Mouse (Mus musculus): ENCODE data around the gene Tmem59l.

Gene Tmem59l

DNA sequence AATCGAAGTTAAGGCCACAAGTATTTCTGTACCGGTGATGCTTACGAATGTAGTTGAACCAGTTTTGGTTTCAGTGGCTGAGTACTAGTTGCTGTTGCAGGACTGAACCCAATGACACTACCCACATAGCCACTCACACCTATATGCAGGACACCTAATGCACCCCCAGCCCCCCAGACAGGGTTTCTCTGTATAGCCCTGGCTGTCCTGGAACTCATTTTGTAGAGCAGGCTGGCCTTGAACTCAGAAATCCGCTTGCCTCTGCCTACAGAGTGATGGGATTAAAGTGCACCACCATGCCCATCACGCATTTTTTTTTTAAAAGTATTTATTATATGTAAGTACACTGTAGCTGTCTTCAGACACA, 19.9 kb upstream of the Tmem59l start:
- DNase-seq (ENCODE audit: low spot score) = no peak

DNA sequence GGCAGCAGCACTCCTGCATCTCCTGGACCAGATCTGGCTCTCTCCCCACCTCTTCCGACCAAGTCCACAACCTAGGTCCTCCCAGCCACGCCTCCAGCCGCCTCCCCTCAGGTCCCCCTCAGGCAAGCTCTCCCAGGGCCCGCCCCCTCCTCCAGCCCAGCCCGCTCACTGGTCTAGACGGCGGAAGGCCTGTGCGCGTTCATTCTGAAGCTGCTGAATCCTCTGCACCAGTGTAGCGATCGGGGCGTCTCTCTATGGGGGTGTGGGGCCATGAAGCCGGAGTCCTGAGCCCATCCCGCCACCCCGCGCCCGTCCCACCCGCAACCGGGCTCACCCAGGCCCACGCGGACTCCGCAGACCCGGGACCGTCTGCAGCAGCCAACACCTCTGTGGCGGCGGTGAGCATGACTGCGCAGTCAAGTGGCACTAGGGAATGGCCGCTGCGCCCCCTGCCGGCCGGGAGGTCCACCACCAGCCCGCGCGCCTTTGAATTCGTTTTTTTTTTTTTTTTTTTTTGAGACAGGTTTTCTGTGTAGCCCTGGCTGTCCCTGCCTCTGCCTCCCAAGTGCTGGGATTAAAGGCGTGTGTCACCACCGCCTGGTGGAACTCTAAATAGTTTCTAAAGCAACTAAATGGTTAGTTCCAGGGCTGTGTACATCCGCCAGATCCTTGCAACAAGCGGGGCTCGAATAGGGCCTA, 19.3 kb upstream of the Tmem59l start, which contains the start of gene Rex1bd:
Gene Rex1bd, minus strand, starts transcription at position 425 of the 699 bp plus-strand sequence.
- peak; percentile 95 for DNase-seq (ENCODE audit: low spot score)

DNA sequence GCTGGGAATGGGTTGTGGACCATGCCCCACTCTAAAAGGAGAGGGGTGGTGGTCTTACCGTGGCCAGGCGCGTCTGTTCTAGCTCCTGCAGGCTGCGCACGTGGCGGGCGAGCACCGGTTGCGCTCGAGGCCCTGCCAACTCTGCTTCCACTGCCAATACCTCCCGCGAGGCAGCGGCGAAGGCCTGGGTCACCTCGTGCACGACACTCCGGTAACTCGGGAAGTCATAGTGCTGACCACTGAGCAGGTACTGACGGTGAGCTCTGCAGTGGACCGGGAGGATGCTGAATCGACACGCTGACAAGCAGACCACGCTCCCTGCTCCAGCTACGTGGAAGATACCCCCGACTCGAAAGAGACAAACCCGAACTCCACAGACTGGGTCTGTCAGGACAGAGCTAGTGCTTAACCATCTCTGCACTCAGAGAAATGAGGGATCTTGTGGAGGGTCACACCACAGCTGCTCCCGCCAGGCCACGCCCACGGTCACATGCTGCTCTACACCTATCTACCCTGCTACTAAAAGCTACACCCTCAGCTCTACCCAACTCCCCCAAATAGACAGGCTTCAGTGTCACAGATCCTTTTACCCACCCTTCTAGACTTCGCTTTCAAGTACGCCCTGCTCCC, 18.7 kb upstream of the Tmem59l start:
- DNase-seq (ENCODE audit: low spot score) = no peak

DNA sequence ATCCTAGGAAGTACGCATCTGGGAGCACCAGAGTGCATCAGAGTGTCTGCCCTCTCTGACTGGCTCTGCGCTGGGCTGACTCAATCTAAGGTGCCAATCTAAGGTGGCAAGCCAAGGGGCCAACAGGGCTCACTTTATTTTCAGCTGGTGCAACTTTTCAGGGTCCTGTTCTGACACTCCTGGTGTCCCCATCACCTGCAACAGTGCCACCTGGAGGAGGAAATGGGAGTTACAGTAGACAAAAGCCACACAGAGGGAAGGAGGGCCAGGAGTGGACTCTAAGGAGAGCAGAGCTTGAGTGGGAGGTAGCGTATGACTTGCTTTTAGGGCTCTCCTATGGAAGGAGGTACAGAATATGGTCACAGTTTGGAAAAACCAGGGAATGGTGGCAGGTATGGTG, 17.7 kb upstream of the Tmem59l start:
- DNase-seq (ENCODE audit: low spot score) = peak; percentile 62

DNA sequence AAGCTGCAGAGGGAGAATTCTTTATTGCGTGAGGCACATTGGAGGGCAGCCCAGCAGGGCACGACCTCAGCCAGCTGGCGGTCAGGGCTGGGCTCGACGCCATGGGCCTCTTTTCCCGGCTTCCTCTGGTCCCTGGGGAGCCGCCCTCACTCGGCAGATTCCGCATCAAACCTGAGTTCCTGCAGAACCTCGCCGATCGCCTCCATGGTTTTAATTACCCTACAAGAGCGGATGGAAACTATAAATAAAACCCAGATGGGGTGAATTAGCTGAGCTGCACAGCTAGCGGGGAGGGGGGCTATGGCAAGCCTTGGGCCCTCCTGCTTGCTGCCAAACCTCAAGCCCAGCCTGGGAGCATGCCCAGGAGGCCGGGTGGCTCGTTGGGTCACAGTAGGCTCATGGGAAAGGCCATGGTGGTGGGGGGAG, 17.1 kb upstream of the Tmem59l start:
- no peak for DNase-seq (ENCODE audit: low spot score)

DNA sequence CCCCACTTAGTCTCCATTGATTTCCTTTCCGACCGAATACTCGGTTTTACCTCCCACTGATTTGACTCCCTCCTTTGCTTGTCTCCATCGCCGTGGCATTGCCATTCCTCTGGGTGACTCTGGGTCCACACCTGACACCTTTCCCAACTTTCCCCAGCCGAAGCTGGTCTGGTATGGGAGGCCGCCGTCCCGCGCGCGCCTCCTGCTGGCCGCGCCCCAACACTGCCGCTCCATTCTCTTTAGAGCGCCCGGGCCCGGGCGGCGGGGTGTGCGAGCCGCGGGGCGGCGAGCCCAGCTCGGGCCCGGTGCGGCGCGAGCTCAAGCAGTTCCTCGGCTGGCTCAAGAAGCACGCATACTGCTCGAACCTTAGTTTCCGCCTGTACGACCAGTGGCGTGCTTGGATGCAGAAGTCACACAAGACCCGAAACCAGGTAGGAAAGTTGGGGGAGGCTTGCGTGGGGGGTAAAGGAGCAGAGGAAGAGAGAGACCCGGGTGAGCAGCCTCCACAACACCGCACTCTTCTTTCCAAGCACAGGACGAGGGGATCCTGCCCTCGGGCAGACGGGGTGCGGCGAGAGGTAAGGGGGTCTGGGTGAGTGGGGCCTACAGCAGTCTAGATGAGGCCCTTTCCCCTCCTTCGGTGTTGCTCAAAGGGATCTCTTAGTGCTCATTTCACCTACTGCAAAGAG, 16.0 kb upstream of the Tmem59l start:
- DNase-seq (ENCODE audit: low spot score) = peak; percentile 73

DNA sequence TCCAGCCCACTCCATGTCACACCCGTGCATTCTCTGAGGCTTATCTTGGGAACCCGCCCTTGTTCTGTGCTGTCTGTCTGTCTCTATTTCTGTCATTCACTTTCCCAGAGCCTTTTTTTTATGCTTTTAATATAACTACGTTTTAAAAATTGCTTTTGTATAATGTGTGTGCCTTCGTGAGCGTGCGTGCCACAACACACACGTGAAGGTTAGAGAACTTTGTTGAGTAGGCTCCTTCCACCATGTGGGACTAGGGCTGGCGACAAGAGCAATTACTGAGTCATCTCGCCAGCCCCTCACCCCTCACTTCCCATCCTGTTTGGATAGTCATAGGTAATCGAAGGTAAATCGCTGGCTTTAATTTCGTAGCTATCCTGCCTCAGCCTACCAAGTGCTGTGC, 15.4 kb upstream of the Tmem59l start:
- DNase-seq (ENCODE audit: low spot score) = no peak

DNA sequence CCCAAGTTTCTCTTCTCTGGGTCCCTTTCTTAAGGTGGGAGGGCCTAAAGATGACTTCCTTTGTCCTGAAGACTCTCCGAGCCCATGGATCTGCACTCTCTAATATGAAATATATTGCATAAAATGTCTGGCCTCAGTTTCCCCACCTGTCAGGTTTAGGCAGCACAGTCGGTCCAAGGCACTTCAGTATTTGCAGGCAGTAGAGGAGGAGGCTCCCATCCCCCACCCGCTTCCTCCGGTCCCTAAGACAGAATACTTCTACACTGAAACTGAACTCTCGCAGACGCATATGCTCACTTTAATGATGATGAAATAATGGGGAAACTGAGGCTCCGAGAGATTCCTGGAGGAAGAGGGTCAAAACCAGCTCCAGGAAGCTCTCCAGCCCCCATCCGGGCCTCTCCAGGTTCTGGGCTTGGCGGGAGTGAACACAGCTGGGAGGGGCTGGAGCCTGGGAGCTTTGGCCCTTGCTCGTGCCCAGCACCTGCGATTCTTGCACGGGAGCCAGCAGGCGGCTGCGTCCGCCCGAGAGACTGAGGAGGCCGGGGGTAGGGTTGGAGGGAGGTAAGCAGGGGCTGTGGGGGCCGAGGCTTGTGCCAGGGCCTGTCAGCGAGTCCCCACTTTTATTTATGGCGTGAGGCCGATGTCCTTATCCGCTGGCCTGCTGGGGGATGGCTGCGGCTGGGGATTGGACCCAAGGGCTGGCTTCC, 14.8 kb upstream of the Tmem59l start:
- peak; percentile 70 for DNase-seq (ENCODE audit: low spot score)

DNA sequence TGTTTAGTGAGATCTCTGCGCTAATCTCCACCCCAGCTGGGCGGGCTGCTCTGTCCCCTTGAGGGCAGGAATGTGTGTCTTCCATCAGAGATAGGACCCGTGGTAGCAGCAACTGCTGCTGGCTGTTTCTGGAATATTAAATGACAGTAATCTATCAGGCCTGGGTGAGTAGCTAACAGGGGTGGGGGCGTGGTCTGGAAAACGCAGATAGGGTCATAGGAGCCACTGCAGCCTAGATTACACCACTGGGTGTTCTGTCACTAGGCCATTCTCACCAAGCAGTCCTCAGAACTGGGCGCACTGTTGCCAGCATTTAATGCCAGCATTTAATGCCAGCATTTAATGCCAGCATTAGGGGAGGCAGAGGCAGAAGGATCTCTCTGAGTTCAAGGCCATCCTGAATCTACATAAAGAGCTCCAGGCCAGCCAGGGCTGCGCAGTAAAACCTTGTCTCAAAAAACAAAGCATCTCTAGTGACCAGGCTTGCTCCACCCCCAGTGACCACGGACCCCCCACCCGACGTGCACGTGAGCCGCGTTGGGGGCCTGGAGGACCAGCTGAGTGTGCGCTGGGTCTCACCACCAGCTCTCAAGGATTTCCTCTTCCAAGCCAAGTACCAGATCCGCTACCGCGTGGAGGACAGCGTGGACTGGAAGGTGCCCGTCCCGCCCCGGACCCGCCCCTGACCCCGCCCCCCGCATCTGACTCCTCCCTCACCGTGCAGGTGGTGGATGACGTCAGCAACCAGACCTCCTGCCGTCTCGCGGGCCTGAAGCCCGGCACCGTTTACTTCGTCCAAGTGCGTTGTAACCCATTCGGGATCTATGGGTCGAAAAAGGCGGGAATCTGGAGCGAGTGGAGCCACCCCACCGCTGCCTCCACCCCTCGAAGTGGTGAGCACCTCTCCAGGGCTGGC, 13.5 kb upstream of the Tmem59l start:
- peak; percentile 77 for DNase-seq (ENCODE audit: low spot score)

DNA sequence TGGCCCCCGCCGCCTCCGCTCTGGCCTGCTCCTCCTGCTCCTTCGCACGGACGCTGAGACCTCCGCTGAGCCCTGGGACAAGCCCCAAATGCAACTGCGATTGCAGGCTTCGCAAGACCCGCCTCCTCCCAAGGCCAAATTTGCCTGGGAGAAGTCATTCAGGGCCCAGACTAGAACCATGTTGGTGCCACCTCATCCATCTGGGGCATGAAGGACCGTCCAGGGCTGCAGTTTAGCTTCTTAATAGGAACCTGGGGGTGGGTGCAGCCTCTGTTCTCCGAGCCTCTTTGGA, 8.6 kb upstream of the Tmem59l start:
- no peak for DNase-seq (ENCODE audit: low spot score)

DNA sequence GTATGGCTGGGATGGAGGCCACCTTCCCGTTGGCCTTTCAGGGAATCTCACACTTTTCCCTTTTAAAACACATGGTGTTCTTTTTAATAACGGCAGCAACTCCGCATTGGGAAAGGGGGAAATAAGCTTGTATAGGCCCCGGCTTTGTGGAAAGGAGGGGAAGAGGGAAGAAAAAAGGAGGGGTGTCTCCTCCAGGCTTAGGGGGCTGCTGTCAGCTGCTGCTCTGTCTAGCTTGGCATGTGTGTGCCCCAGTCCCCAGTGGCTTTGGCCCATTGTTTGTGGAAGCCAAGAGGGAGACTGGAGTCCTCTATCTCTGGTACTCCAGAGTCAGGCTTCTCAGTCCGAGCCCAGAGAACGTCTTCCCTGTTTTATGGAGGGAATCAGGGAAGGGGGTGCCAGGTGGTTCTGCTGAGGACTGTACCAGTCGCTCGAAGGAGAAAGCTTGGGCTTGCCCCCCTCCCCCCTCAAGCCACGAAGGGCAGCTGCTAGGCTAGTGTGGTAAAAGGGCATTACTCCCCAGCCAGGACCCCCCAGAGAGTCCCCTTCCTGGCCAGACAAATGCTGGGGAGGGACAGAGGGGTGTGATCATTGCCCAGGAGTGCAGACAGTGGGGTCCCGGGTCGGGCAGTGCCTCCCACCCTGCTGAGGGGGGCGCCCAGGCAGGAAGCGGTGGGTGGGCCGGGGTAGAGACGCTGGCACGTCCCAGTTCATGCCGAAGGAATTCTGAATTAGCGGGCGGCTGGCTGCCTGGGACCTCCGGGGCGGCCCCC, 8.0 kb upstream of the Tmem59l start:
- DNase-seq (ENCODE audit: low spot score) = no peak

DNA sequence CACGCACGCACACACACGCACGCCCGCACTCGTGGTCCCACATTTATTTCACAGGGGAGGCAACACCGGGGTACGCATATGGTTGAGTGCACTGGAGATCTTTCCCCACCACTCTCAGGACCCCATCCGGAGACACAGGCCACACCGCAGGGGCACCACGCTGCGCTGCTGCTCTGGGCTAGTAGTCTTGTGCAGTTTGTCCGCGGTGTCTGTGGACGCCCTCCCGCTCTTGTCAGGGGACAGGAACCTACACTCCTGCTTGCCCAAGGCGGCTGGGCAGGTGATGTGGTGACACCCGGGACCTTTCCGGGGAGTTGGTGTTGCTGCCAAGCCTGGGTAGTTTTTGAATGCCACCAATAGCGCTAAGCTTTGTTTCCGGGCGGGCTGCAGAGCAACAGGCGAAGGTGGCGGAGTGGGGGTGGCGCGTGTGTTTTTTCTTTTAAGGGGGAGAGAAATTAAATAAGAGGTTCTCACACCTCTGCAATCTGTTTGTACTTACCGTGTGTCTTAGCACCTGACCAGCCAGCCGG, 7.3 kb upstream of the Tmem59l start:
- no peak for DNase-seq (ENCODE audit: low spot score)

DNA sequence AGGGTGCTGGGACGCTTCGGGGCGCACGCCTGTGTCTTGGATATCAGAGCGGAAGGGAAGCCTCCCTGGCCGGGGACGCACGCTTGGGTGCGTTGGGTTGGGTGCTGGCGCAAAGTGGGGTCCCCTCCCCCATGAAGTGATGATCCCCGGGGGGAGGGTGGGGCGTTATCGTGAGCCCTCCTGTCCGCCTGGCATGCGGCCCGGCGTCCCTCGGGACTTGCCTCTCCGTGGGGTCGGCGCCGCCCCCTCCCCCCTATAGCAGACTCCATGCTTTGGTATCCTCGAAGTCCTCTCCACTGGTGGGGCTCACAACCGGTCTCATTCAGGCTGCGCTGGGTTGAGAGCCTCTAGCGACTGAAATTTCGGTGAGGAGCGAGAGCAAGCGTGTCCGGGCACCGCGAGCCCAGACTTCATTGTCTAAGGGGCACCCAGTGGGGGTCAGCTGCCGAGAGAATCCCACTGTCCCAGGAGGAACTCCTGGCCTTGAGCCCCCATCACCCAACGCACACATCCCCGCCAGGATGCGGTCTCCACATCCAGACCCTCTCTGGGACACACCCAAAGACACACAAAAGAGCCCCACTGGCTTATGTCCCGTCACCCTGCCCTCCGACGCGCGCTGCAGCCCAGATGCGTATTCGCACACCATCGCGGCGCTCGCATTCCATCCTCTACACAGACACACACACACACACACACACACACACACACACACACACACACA, 6.7 kb upstream of the Tmem59l start:
- no peak for DNase-seq (ENCODE audit: low spot score)

DNA sequence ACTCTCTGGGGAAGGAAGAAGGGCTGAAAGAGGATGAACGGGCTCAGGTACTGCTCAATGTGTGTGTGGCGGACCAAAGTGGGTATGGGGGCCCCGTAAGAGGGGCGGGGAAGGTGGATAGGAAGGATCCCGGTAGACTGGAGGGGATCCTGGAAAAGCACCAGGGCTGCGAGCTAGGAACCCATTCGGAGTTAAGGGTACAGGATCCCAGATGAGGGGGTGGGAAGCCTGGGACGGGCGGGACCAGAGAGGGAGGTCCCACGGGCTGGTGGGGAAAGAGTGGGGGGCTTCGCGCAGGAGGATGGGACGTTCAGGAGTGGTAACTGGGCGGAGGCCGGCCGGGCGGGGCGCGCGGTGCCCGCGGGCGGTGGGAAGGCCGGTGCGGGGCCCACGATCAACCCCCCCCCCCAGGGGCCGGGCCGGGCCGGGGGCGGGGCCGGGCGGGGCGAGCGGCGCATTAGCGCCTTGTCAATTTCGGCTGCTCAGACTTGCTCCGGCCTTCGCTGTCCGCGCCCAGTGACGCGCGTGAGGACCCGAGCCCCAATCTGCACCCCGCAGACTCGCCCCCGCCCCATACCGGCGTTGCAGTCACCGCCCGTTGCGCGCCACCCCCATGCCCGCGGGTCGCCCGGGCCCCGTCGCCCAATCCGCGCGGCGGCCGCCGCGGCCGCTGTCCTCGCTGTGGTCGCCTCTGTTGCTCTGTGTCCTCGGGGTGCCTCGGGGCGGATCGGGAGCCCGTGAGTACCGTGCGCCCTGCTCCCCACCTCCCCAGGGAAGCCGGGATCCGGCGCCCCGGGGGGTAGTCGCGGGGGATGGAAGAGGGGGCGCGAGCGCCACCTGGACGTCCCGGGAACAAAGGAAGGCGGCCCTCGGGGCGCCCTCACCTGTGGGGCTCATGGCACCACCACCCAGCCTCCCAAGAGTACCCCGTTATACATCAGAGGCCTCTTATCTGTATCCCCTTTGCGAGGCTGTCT, 5.8 kb upstream of the Tmem59l start, which contains the start of gene Crlf1:
Gene Crlf1, plus strand, starts transcription at position 495 of the 977 bp plus-strand sequence.
- DNase-seq (ENCODE audit: low spot score) = no peak

DNA sequence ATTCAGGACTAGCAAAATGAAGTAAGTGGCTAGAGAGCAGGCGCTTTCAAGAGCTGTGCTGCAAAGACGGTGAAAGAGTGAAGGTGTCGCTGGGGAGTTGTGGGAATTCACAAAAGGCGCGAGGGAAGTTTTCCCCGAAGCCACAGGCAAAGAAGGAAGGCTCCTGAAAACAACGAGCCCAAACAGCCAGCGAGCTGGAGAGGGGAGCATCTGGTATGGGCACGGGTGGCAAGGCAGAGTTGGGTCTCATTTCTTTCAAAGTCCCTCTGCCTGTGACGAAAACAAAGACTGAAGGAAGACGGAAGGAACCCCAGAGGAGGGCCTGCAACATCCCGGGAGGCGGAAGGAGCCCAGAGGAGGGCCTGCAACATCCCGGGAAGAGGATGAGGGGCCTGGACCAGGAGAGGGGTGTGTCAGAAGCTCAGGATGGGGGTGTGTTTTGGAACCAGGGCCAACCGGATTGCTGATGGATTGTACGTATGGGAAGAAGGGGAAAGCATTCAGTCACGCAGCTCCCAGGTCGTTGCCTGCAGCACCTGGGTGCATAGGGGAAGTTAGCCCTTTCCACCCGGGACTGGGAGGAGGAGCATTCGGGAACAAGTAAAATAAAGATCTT, 3.8 kb upstream of the Tmem59l start:
- DNase-seq (ENCODE audit: low spot score) = no peak

DNA sequence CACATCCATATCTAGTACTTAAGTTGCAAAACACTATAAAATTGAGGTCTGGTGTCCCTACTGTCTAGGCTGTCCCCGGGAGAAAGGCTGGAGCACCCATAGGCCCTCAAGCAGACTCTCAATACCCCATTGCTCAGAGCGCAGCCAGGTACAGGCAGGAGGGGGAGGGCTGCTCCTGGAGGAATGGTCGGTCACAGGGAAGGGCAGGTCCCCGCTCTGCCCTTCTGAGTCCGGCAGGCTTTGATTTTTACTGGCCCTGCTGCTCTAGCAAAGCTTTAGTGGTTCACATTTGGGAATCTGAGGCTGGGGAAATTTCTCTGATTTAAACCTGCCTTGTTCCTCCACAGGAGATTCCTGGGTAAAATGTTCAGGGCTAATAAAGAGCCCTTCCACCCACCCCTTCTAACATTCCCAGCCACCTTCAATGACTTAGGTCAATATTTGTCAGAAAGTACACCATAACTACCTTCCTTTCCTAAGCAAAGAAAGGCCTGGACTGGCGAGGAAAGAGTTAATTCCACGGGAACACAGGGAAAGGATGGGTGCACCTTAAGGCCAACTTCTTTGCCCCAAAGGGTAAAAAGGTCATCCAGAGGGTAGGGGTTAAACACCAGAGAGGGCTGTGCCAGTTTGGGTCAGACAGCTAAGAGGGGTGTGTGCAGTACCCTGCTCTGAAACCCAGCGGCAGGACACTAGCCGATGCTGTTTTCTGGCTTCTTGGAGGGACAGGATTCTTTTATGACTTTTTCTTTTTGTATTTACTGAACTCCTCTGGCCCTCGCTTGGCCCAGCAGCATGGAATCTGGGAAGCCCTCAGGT, 3.1 kb upstream of the Tmem59l start:
- DNase-seq (ENCODE audit: low spot score) = no peak

DNA sequence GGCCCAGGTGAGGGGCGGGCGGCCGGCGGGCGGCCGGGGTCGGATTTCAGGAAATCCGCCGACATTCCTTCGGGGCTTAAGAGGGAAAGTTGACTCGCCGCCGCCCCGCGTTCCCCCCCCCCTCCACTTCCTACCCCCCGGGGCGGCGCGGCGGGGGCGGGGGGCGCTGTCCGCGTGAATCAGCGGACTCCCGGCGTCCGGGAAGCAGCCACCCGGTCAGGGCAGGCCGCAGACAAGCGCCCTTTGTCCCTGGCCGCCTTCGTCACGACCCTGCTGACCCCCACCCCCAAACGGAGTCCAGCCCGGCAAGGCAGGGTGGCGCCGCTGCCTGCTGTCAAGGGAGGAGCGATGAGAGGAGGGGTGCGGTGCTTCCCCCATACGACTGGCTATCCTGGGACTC, 2.4 kb upstream of the Tmem59l start:
- no peak for DNase-seq (ENCODE audit: low spot score)

Data from testis, postnatal 14 days (tissue).